Mouse (Mus musculus): Measurements from ENCODE around the gene Arcn1. TPM values are rescaled to one million over a fixed set of nuclear protein-coding genes. Genes with fewer than 3 reads are reported as not detected.
A peak's percentile ranks its signal among the peaks of the same experiment; 100 is the strongest.

Gene Arcn1
- polyA plus RNA-seq, 1 experiment from 2014 or later = 209 TPM

DNA sequence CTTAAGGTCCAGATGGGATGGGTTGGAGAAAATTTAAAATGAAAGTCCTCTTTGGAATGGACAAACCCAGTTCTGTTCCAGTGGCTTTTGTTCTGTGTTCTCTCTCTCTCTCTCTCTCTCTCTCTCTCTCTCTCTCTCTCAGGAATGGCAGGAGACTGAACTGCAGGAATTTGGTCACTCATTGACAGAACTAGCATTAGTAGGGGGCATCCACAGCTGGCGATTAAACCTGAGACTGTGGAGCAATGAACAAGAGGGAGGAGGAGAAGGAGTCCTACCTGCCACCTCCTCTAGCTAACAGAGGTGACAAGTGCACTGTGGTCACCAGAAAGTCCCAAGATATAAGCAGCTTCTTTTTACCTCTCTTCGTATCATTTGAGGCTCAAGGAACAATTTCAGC is 31.3 kb downstream of the Arcn1 start:
- peaks cover 17% of the 10 kb centered on the region for H3K4me1 ChIP-seq (ENCODE audit: control insufficient read depth, insufficient read depth, low read length)
- H3K27ac ChIP-seq (replicated peaks; ENCODE audit: low read depth, low read length) = peak overlapping the region; percentile 42; the same call in 1 of the 2 replicates
- H3K9ac ChIP-seq (ENCODE audit: low read length) = no peak overlapping the region
- WGBS = 62% methylated on average over 2 of the region's 2 CpGs
- H3K4me2 ChIP-seq (ENCODE audit: low read depth, severe bottlenecking) = no peak overlapping the region
- H3K4me3 ChIP-seq (ENCODE audit: low read depth, low read length) = no peak overlapping the region
- ATAC-seq (ENCODE audit: insufficient number of reproducible peaks, low FRiP score, low TSS enrichment, low read depth) (no peak), DNase-seq (ENCODE audit: low spot score) (no peak)
- H3K36me3 ChIP-seq (ENCODE audit: control insufficient read depth, insufficient read depth, low read length) = no peaks in the 10 kb centered on the region
- no peaks in the 10 kb centered on the region for H3K27me3 ChIP-seq (ENCODE audit: control insufficient read depth, insufficient read depth, low read length)
- no peaks in the 10 kb centered on the region for H3K9me3 ChIP-seq (ENCODE audit: control insufficient read depth, low read length)

- H3K27me3 ChIP-seq (ENCODE audit: control insufficient read depth, insufficient read depth, low read length) = no peaks in the 10 kb centered on the region
- 75% methylated on average over 6 of the region's 6 CpGs for WGBS
- peak overlapping the region; percentile 38 for H3K27ac ChIP-seq (replicated peaks; ENCODE audit: low read depth, low read length)
- H3K4me1 ChIP-seq (ENCODE audit: control insufficient read depth, insufficient read depth, low read length) = peaks cover 17% of the 10 kb centered on the region
- no peak overlapping the region for H3K9ac ChIP-seq (ENCODE audit: low read length)
- no peak overlapping the region for H3K4me3 ChIP-seq (ENCODE audit: low read depth, low read length)
- DNase-seq (ENCODE audit: low spot score) (no peak), ATAC-seq (ENCODE audit: insufficient number of reproducible peaks, low FRiP score, low TSS enrichment, low read depth) (no peak)
- H3K4me2 ChIP-seq (ENCODE audit: low read depth, severe bottlenecking) = no peak overlapping the region
- H3K9me3 ChIP-seq (ENCODE audit: control insufficient read depth, low read length) = no peaks in the 10 kb centered on the region
- H3K36me3 ChIP-seq (ENCODE audit: control insufficient read depth, insufficient read depth, low read length) = no peaks in the 10 kb centered on the region
These were observed 31.8 kb downstream of the Arcn1 start for GRCm38 (mm10) chr9:44735886-44736285.

- DNase-seq (ENCODE audit: low spot score) = peak; percentile 80
- peak within 1 kb of the TSS; percentile 38 for H3K27ac ChIP-seq (replicated peaks; ENCODE audit: low read depth, low read length)
- peak; percentile 74 for ATAC-seq (ENCODE audit: insufficient number of reproducible peaks, low FRiP score, low TSS enrichment, low read depth)
- WGBS = under 1% methylated on average over 41 of the region's 47 CpGs
- no peaks in the 10 kb centered on the region for H3K36me3 ChIP-seq (ENCODE audit: control insufficient read depth, insufficient read depth, low read length)
- no peaks in the 10 kb centered on the region for H3K27me3 ChIP-seq (ENCODE audit: control insufficient read depth, insufficient read depth, low read length)
- peak within 1 kb of the TSS; percentile 98 for H3K4me2 ChIP-seq (ENCODE audit: low read depth, severe bottlenecking)
- peak within 1 kb of the TSS; percentile 61 for H3K4me3 ChIP-seq (ENCODE audit: low read depth, low read length)
- H3K9me3 ChIP-seq (ENCODE audit: control insufficient read depth, low read length) = no peaks in the 10 kb centered on the region
- peak within 1 kb of the TSS; percentile 68 for H3K9ac ChIP-seq (ENCODE audit: low read length)
- H3K4me1 ChIP-seq (ENCODE audit: control insufficient read depth, insufficient read depth, low read length) = peaks cover 17% of the 10 kb centered on the region
These were observed 32.8 kb downstream of the Arcn1 start, which contains the start of gene Phldb1 for GRCm38 (mm10) chr9:44734524-44735494. Phldb1 (minus strand) TSS chr9:44735198.

DNA sequence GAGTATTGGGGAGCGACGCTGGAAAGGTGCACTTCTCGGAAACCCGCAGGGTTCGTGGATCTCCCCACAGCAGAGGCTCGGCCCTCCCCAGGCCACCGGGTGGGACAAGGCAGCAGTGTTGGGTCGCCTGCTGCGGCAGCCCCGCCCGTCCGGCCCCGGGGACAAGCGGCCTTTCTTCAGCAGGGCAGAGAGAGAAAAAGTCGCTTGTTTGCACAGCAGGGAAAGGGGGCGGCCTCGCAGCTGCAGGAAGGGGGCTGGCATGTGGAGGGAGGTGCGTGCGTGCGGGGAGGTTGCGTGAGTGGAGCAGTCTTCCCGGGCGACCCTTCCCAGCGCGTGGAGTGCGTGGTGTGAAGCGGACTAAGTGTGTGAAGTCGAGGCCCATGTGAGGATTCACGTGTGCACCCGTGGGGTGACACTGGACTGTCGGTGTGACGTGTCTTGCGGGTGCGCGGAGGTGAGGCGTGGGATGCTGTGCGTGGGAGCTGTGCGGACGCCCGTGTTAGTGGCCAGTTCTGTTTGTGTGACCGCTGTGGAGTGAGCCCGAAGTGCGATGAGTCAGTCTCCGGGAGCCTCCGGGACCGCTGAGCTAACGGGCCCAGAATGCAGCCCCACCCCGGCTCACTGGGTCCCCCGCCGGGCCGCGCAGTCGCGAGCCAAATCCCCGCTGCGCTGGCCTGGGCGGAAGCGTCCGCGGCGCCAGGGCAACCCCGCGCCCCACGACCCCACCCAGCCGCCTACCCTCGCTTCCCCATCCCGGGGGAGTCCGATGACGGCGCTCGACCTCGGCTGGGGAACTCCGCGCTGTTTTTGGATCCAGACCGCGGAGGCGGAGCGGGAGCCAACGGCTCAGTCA is 33.7 kb downstream of the Arcn1 start:
- Histone ChIP-seq H3K4me3 (ENCODE audit: low read depth, low read length) (peak overlapping the region; percentile 61), H3K27ac (replicated peaks; ENCODE audit: low read depth, low read length) (peak overlapping the region; percentile 4; the same call in 1 of the 2 replicates), H3K4me1 (ENCODE audit: control insufficient read depth, insufficient read depth, low read length) (peaks cover 17% of the 10 kb centered on the region), H3K9ac (ENCODE audit: low read length) (peak overlapping the region; percentile 68), H3K4me2 (ENCODE audit: low read depth, severe bottlenecking) (peak overlapping the region; percentile 98), H3K9me3 (ENCODE audit: control insufficient read depth, low read length) (no peaks in the 10 kb centered on the region), H3K27me3 (ENCODE audit: control insufficient read depth, insufficient read depth, low read length) (no peaks in the 10 kb centered on the region), H3K36me3 (ENCODE audit: control insufficient read depth, insufficient read depth, low read length) (no peaks in the 10 kb centered on the region)
- ATAC-seq (ENCODE audit: insufficient number of reproducible peaks, low FRiP score, low TSS enrichment, low read depth) (no peak), DNase-seq (ENCODE audit: low spot score) (peak; percentile 56)
- WGBS = under 1% methylated on average over 79 of the region's 79 CpGs

DNA sequence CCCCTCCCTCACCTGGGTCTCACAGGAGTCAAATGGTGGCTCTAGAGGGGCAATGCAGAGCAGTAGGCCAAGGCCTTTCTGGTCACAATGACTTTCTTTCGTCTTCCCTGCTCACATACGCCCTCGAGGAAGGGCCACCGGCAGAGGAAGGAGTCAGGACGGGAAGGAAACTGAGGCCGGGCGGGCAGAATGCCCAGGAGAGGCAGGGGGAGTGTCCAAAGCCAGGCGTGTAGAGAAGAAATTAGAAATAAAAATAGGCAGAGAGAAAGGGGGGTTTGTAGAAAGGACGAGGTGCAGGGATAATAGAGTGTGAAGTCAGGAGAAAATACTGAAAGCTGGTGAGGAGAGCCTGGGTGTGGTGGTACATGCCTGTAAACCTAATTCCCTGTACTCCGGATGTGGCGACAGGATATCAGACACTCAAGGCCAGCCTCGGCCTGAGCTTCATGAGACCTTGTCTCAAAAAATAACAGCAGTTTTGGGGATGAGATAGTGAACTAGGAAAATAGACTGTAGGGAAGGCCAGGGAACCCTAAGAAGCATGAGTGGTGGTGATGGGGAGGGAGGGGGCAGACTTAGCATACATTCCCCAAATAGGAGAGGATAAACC is 34.6 kb downstream of the Arcn1 start:
- WGBS = 57% methylated on average over 12 of the region's 12 CpGs
- peak overlapping the region; percentile 98 for H3K4me2 ChIP-seq (ENCODE audit: low read depth, severe bottlenecking)
- peaks cover 17% of the 10 kb centered on the region for H3K4me1 ChIP-seq (ENCODE audit: control insufficient read depth, insufficient read depth, low read length)
- no peaks in the 10 kb centered on the region for H3K27me3 ChIP-seq (ENCODE audit: control insufficient read depth, insufficient read depth, low read length)
- H3K4me3 ChIP-seq (ENCODE audit: low read depth, low read length) = peak overlapping the region; percentile 61
- H3K9me3 ChIP-seq (ENCODE audit: control insufficient read depth, low read length) = no peaks in the 10 kb centered on the region
- ATAC-seq (ENCODE audit: insufficient number of reproducible peaks, low FRiP score, low TSS enrichment, low read depth) (no peak), DNase-seq (ENCODE audit: low spot score) (no peak)
- H3K9ac ChIP-seq (ENCODE audit: low read length) = peak overlapping the region; percentile 68; the same call in 1 of the 2 replicates
- H3K36me3 ChIP-seq (ENCODE audit: control insufficient read depth, insufficient read depth, low read length) = no peaks in the 10 kb centered on the region
- peak overlapping the region; percentile 4; the same call in 1 of the 2 replicates for H3K27ac ChIP-seq (replicated peaks; ENCODE audit: low read depth, low read length)

- H3K27me3 ChIP-seq (ENCODE audit: control insufficient read depth, insufficient read depth, low read length) = no peaks in the 10 kb centered on the region
- H3K36me3 ChIP-seq (ENCODE audit: control insufficient read depth, insufficient read depth, low read length) = no peaks in the 10 kb centered on the region
- H3K27ac ChIP-seq (replicated peaks; ENCODE audit: low read depth, low read length) = no peak overlapping the region
- H3K4me2 ChIP-seq (ENCODE audit: low read depth, severe bottlenecking) = no peak overlapping the region
- 76% methylated on average over 5 of the region's 5 CpGs for WGBS
- H3K4me1 ChIP-seq (ENCODE audit: control insufficient read depth, insufficient read depth, low read length) = peaks cover 10% of the 10 kb centered on the region
- H3K4me3 ChIP-seq (ENCODE audit: low read depth, low read length) = no peak overlapping the region
- H3K9ac ChIP-seq (ENCODE audit: low read length) = no peak overlapping the region
- H3K9me3 ChIP-seq (ENCODE audit: control insufficient read depth, low read length) = no peaks in the 10 kb centered on the region
- no peak for DNase-seq (ENCODE audit: low spot score)
- no peak for ATAC-seq (ENCODE audit: insufficient number of reproducible peaks, low FRiP score, low TSS enrichment, low read depth)
These were observed 35.5 kb downstream of the Arcn1 start for GRCm38 (mm10) chr9:44732130-44732549.

DNA sequence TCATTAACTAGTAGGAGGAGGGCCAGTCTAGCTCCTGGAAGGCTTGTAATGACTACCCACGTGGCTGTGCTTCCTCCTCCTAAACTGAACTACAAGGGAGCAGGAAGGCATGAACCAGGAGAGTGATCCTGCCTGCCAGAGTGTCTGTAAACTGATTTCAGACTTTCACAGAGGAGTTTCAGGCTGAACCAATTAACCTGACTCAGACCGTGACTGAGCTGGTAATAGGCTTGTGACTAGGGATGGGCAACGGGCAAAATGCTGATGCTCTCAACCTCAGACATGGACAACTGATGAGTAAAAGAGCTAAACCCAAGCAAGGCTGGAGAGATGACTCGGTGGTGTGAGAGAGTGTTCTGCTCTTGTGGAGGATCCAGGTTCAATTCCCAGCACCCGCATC is 40.2 kb downstream of the Arcn1 start:
- peaks cover 4% of the 10 kb centered on the region; the same call in 1 of the 2 replicates for H3K36me3 ChIP-seq (ENCODE audit: control insufficient read depth, insufficient read depth, low read length)
- no peak overlapping the region for H3K9ac ChIP-seq (ENCODE audit: low read length)
- no peaks in the 10 kb centered on the region for H3K27me3 ChIP-seq (ENCODE audit: control insufficient read depth, insufficient read depth, low read length)
- no peaks in the 10 kb centered on the region for H3K9me3 ChIP-seq (ENCODE audit: control insufficient read depth, low read length)
- ATAC-seq (ENCODE audit: insufficient number of reproducible peaks, low FRiP score, low TSS enrichment, low read depth) (no peak), DNase-seq (ENCODE audit: low spot score) (no peak)
- 58% methylated on average over 5 of the region's 5 CpGs for WGBS
- no peak overlapping the region for H3K27ac ChIP-seq (replicated peaks; ENCODE audit: low read depth, low read length)
- H3K4me2 ChIP-seq (ENCODE audit: low read depth, severe bottlenecking) = no peak overlapping the region
- peaks cover 7% of the 10 kb centered on the region for H3K4me1 ChIP-seq (ENCODE audit: control insufficient read depth, insufficient read depth, low read length)
- H3K4me3 ChIP-seq (ENCODE audit: low read depth, low read length) = no peak overlapping the region

Measured in limb, embryonic 11.5 days (tissue).